Mouse (Mus musculus) heart, adult 2 months (tissue): Measurements from ENCODE around the gene Mrps9. TPM values are rescaled to one million over a fixed set of nuclear protein-coding genes. Genes with fewer than 3 reads are reported as not detected.

Experiments
- DNase-seq, 2 experiments: peaks; one replicate each; pipeline ENCODE4 v3.0.0; 2021
- H3K27ac ChIP-seq: fragments of 200-600 bp; 2 replicates; pipeline ENCODE4 v1.8.1; 2022
- H3K27me3 ChIP-seq: fragments of 200-500 bp; 2 replicates; pipeline ENCODE4 v1.6.1; 2012; ENCODE audit warnings: mild to moderate bottlenecking, low read length, inconsistent platforms, mixed read lengths; ENCODE audit not compliant: control insufficient read depth, insufficient read depth
- H3K36me3 ChIP-seq: fragments of 200-500 bp; 2 replicates; pipeline ENCODE4 v1.6.1; 2012; ENCODE audit warnings: low read length, inconsistent platforms; ENCODE audit not compliant: control insufficient read depth, insufficient read depth
- H3K4me1 ChIP-seq: fragments of 200-500 bp; 2 replicates; pipeline ENCODE4 v1.6.1; 2011; ENCODE audit warnings: low read length; ENCODE audit not compliant: control insufficient read depth, insufficient read depth
- H3K4me3 ChIP-seq: fragments of 200-600 bp; 2 replicates; pipeline ENCODE4 v1.8.1; 2022
- H3K79me2 ChIP-seq: fragments of 200-500 bp; replicated peaks from 2 replicates; pipeline ENCODE4 v1.6.1; 2012; ENCODE audit warnings: mild to moderate bottlenecking, inconsistent platforms, low read length, moderate library complexity, mixed read lengths; ENCODE audit not compliant: control insufficient read depth, insufficient read depth
- H3K9ac ChIP-seq: fragments of 200-500 bp; 2 replicates; pipeline ENCODE4 v1.6.1; 2012; ENCODE audit warnings: low read depth, mild to moderate bottlenecking, control low read depth, inconsistent platforms, low read length, mixed read lengths
- CTCF ChIP-seq: fragments of 200-600 bp; IDR thresholded peaks from 2 replicates; pipeline ENCODE4 v1.8.1; 2022; ENCODE audit warnings: antibody characterized with exemption, mild to moderate bottlenecking, moderate library complexity
- EP300 ChIP-seq: fragments of 200-500 bp; IDR thresholded peaks from 2 replicates; pipeline ENCODE4 v1.6.1; 2011; ENCODE audit warnings: low read depth, low read length, control low read depth; ENCODE audit not compliant: insufficient read depth
- POLR2A ChIP-seq: fragments of 200-500 bp; IDR thresholded peaks from 2 replicates; pipeline ENCODE4 v1.6.1; 2011; ENCODE audit warnings: mild to moderate bottlenecking, low read depth, low read length, control low read depth; ENCODE audit not compliant: insufficient read depth
- whole genome bisulfite sequencing: fragments of 180-500 bp; shearing (Covaris S2); methylation state at CpG from one replicate; pipeline ENCODE4 v1.1.7; 2018; 5-methylcytosine and 5-hydroxymethylcytosine counted together
- intact Hi-C: fragments of 180-260 bp; cut with DNase I; formaldehyde crosslinking; loops from one replicate; pipeline ENCODE4 v1.15.1; 2025
- polyA plus RNA-seq: library from polyadenylated mRNA; depleted of rRNA; stranded (reverse); fragments of >200 nt; gene quantifications from 2 replicates; pipeline ENCODE4 v1.2.3, GENCODE M21; 2012
- total RNA-seq, 2 experiments: library from RNA; stranded (reverse); gene quantifications; 2 replicates each; pipeline ENCODE4 v1.2.3; 2021

Gene Mrps9
- total and polyA plus RNA-seq, 3 experiments, result 52.7 to 108 (median 95.5) TPM

GRCm38 (mm10) chr1:42915062-42915461, 64.0 kb downstream of the Mrps9 start:
- intact Hi-C loops, result loop anchor here (1.0 to 5.0 kb wide), 3 partner anchors 151 to 347 kb away; no protein-coding TSS in a partner anchor
- H3K36me3 ChIP-seq, result no peaks in the 10 kb centered on the region
- H3K27me3 ChIP-seq, result no peaks in the 10 kb centered on the region
- 10% methylated on average over 4 of the region's 4 CpGs for WGBS
- H3K9ac ChIP-seq, result no peak overlapping the region
- no peak for DNase-seq
- H3K4me3 ChIP-seq, result no peak overlapping the region
- no peak overlapping the region for H3K27ac ChIP-seq
- no peaks in the 10 kb centered on the region for H3K79me2 ChIP-seq
- no peaks in the 10 kb centered on the region for H3K4me1 ChIP-seq
- TF ChIP-seq POLR2A (no peak), EP300 (no peak), CTCF (peak; percentile 78)

GRCm38 (mm10) chr1:42916719-42917118, 65.7 kb downstream of the Mrps9 start:
- Histone ChIP-seq H3K9ac (no peak overlapping the region), H3K4me3 (no peak overlapping the region), H3K36me3 (no peaks in the 10 kb centered on the region), H3K4me1 (no peaks in the 10 kb centered on the region), H3K79me2 (no peaks in the 10 kb centered on the region), H3K27me3 (no peaks in the 10 kb centered on the region), H3K27ac (no peak overlapping the region)
- WGBS, result 74% methylated on average over 7 of the region's 7 CpGs
- no peak for TF ChIP-seq CTCF
- no peak for TF ChIP-seq POLR2A
- no peak for TF ChIP-seq EP300
- intact Hi-C loops, result loop anchor here (5.0 kb wide), 1 partner anchor 346 kb away; no protein-coding TSS in a partner anchor
- no peak for DNase-seq

- H3K4me3 ChIP-seq, result no peak overlapping the region
- intact Hi-C loops, result loop anchor here (5.0 kb wide), 1 partner anchor 344 kb away; no protein-coding TSS in a partner anchor
Measured at GRCm38 (mm10) chr1:42917908-42918307, 66.9 kb downstream of the Mrps9 start.

GRCm38 (mm10) chr1:42923924-42924323, 72.9 kb downstream of the Mrps9 start:
- Histone ChIP-seq H3K4me3 (no peak overlapping the region), H3K36me3 (no peaks in the 10 kb centered on the region), H3K79me2 (no peaks in the 10 kb centered on the region), H3K27ac (no peak overlapping the region), H3K27me3 (no peaks in the 10 kb centered on the region), H3K4me1 (no peaks in the 10 kb centered on the region), H3K9ac (no peak overlapping the region)
- intact Hi-C loops, result no loop called here
- WGBS, result 62% methylated on average over 5 of the region's 5 CpGs
- TF ChIP-seq POLR2A, result no peak
- no peak for TF ChIP-seq CTCF
- TF ChIP-seq EP300, result no peak
- no peak for DNase-seq

More at GRCm38 (mm10) chr1:42917908-42918307, 66.9 kb downstream of the Mrps9 start:
- no peak overlapping the region for H3K27ac ChIP-seq
- 23% methylated on average over 4 of the region's 4 CpGs for WGBS
- no peaks in the 10 kb centered on the region for H3K4me1 ChIP-seq
- H3K27me3 ChIP-seq, result no peaks in the 10 kb centered on the region
- no peak overlapping the region for H3K9ac ChIP-seq
- TF ChIP-seq POLR2A (no peak), EP300 (no peak), CTCF (no peak)
- no peaks in the 10 kb centered on the region for H3K79me2 ChIP-seq
- no peaks in the 10 kb centered on the region for H3K36me3 ChIP-seq
- DNase-seq, result no peak

GRCm38 (mm10) chr1:42933613-42934012, 82.6 kb downstream of the Mrps9 start:
- intact Hi-C loops, result no loop called here
- no peak overlapping the region for H3K27ac ChIP-seq
- H3K27me3 ChIP-seq, result no peaks in the 10 kb centered on the region
- DNase-seq, result no peak
- H3K36me3 ChIP-seq, result no peaks in the 10 kb centered on the region
- H3K79me2 ChIP-seq, result no peaks in the 10 kb centered on the region
- H3K4me1 ChIP-seq, result no peaks in the 10 kb centered on the region
- TF ChIP-seq CTCF (no peak), POLR2A (no peak), EP300 (no peak)
- WGBS, result 86% methylated on average over 1 of the region's 1 CpGs
- H3K4me3 ChIP-seq, result no peak overlapping the region
- H3K9ac ChIP-seq, result no peak overlapping the region

- TF ChIP-seq EP300, result no peak
- no peak for TF ChIP-seq CTCF
- TF ChIP-seq POLR2A, result no peak
- Histone ChIP-seq H3K79me2 (no peaks in the 10 kb centered on the region), H3K4me3 (no peak overlapping the region), H3K36me3 (no peaks in the 10 kb centered on the region), H3K27me3 (peaks cover 5% of the 10 kb centered on the region), H3K4me1 (no peaks in the 10 kb centered on the region), H3K9ac (no peak overlapping the region), H3K27ac (no peak overlapping the region)
- intact Hi-C loops, result no loop called here
- DNase-seq, result no peak
- WGBS, result 73% methylated on average over 4 of the region's 4 CpGs
Measured at GRCm38 (mm10) chr1:42948486-42948885, 97.5 kb downstream of the Mrps9 start.
